Comparison of ENCODE assay signal across 13 mouse cellular contexts in the genomic region with DNA sequence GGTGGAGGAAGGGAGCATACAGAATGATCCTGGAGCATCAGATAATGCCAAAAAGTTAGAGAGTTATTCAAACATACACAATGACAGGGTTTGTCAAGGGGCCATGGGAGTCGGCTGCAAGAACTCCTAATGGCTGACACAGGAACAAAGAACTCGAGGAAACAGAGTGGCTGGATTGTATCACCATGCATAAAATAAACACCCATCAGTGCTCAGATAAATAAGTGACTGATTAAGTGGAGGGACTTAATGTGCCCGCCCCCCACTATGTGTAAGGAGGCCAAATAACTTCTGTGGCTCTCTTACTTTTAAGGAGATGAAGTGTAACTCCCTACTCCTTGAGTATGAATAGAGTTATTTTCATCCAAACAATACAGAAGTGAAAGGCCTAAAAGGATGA.
"Had no signal": no experiment of that assay in that cellular context is flagged by ENCODE, and none has a peak within 500 bp of the region (broad histone marks: within the 10 kb centered on the region; RNA-seq: fewer than 3 reads in every experiment).

No protein-coding gene starts in this region.

- H3K4me2 ChIP-seq: kidney, embryonic 15.5 days; limb, embryonic 12.5 days; liver, embryonic 13.5 days; midbrain, embryonic 13.5 days had no signal

- H3K9ac ChIP-seq: kidney, embryonic 15.5 days; limb, embryonic 12.5 days; liver, embryonic 13.5 days; liver, postnatal 0 days; midbrain, embryonic 13.5 days had no signal

- ATAC-seq: liver, postnatal 0 days; midbrain, embryonic 13.5 days had no signal

- H3K9me3 ChIP-seq: kidney, embryonic 15.5 days; liver, embryonic 13.5 days; midbrain, embryonic 13.5 days had no signal

- H3K27me3 ChIP-seq: kidney, embryonic 15.5 days; limb, embryonic 12.5 days; liver, embryonic 13.5 days; midbrain, embryonic 13.5 days had no signal

- H3K36me3 ChIP-seq: kidney, embryonic 15.5 days; limb, embryonic 12.5 days; liver, embryonic 13.5 days; midbrain, embryonic 13.5 days had no signal

- H3K27ac ChIP-seq: kidney, embryonic 15.5 days; limb, embryonic 12.5 days; liver, embryonic 13.5 days; midbrain, embryonic 13.5 days had no signal

- H3K4me1 ChIP-seq: limb, embryonic 12.5 days; liver, embryonic 13.5 days; midbrain, embryonic 13.5 days had no signal

- H3K4me3 ChIP-seq: kidney, embryonic 15.5 days; limb, embryonic 12.5 days; liver, embryonic 13.5 days; midbrain, embryonic 13.5 days had no signal

- DNase-seq: kidney, adult 2 months; kidney, postnatal 36 days; layer of hippocampus, adult 9-11 months; layer of hippocampus, postnatal 36 days; liver; liver, embryonic 13.5 days; liver, postnatal 0 days; right cerebral cortex, adult 18-20 months; right cerebral cortex, postnatal 25 days; thymus, postnatal 36 days had no signal
